Mouse (Mus musculus) limb, embryonic 15.5 days (tissue): Measurements from ENCODE around the gene Bloc1s5. TPM values are rescaled to one million over a fixed set of nuclear protein-coding genes. Genes with fewer than 3 reads are reported as not detected.
A peak's percentile ranks its signal among the peaks of the same experiment; 100 is the strongest.
"Not testable (repeated sequence)": the region's sequence is repeated elsewhere in the genome, so short reads cannot be mapped to it uniquely, and the experiment has no call there.

Experiments
- ATAC-seq: fragments of 200-750 bp; cut with Nextera tagmentation; 2 replicates; pipeline ENCODE4 v1.8.0; 2017; ENCODE audit warnings: low read depth, moderate TSS enrichment; ENCODE audit not compliant: insufficient number of reproducible peaks, low FRiP score, low TSS enrichment
- H3K27ac ChIP-seq: fragments of 300-500 bp; sonication (generic); 2 replicates; pipeline ENCODE4 v1.5.1; 2015; ENCODE audit warnings: moderate library complexity, mild to moderate bottlenecking, inconsistent platforms
- H3K27me3 ChIP-seq: fragments of 300-500 bp; sonication (generic); 2 replicates; pipeline ENCODE4 v1.6.1; 2015; ENCODE audit warnings: inconsistent platforms
- H3K36me3 ChIP-seq: fragments of 300-500 bp; sonication (generic); 2 replicates; pipeline ENCODE4 v1.6.1; 2015; ENCODE audit warnings: inconsistent platforms
- H3K4me1 ChIP-seq: fragments of 300-500 bp; sonication (generic); 2 replicates; pipeline ENCODE4 v1.6.1; 2015; ENCODE audit warnings: inconsistent platforms
- H3K4me2 ChIP-seq: fragments of 300-500 bp; sonication (generic); 2 replicates; pipeline ENCODE4 v1.6.1; 2015; ENCODE audit warnings: mild to moderate bottlenecking, inconsistent platforms
- H3K4me3 ChIP-seq: fragments of 300-500 bp; sonication (generic); 2 replicates; pipeline ENCODE4 v1.5.1; 2015; ENCODE audit warnings: mild to moderate bottlenecking, inconsistent platforms
- H3K9ac ChIP-seq: fragments of 300-500 bp; sonication (generic); 2 replicates; pipeline ENCODE4 v1.6.1; 2015; ENCODE audit warnings: inconsistent platforms
- H3K9me3 ChIP-seq: fragments of 300-500 bp; sonication (generic); 2 replicates; pipeline ENCODE4 v1.6.1; 2016; ENCODE audit warnings: inconsistent platforms
- WGBS: fragments of 180-500 bp; shearing (Covaris S2); methylation state at CpG from one replicate; pipeline ENCODE4 v1.1.7; 2015; 5-methylcytosine and 5-hydroxymethylcytosine counted together
- polyA plus RNA-seq: library from polyadenylated mRNA; unstranded; fragments of >200 nt; fragmentation: Nextera tagmentation; extraction: Ambion mirVana; gene quantifications from 2 replicates; pipeline ENCODE4 v1.2.1, GENCODE M21; 2015

The Bloc1s5 gene
- 17.0 and 19.4 TPM in 2 replicates for polyA plus RNA-seq

DNA sequence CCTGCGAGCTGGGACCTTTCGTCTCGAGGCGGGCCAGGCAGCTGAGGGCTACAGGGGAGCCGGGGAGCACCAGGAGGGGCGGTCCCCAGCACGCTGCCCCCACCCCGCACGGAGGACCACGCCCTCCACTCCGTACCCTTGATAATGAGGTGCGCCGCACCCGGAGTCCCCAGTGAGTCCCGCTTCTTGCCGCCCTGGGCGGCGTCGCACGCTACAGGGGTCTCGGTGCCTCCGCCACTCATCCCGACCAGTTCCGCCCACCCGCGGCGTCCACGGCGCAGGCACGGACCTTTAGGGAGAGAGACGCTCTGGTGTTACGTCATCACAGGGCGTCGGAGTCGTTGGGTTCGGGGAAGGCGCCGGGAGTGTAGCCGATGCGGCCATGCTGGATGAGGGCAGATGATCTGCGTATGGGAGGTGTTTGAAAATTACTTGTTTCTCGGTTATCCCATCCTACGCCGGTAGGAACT is at the start of gene Bloc1s5:
Gene Bloc1s5 (minus strand): TSS at position 310 of the 470 bp plus-strand sequence.
- WGBS: under 1% methylated on average over 42 of the region's 44 CpGs

GRCm38 (mm10) chr13:38672336-38672735 is 37.4 kb upstream of the Bloc1s5 start:
- H3K27ac ChIP-seq: no peak overlapping the region
- H3K4me2 ChIP-seq: no peak overlapping the region
- no peak overlapping the region for H3K9ac ChIP-seq
- H3K4me3 ChIP-seq: no peak overlapping the region
- no peaks in the 10 kb centered on the region for H3K27me3 ChIP-seq
- H3K4me1 ChIP-seq: no peaks in the 10 kb centered on the region
- no peaks in the 10 kb centered on the region for H3K36me3 ChIP-seq
- 79% methylated on average over 9 of the region's 9 CpGs for WGBS
- H3K9me3 ChIP-seq: no peaks in the 10 kb centered on the region
- no peak for ATAC-seq

More for the DNA sequence above, at the start of gene Bloc1s5:
- Histone ChIP-seq H3K9ac (peak within 1 kb of the TSS; percentile 66), H3K27ac (peak within 1 kb of the TSS; percentile 85), H3K4me1 (peaks cover 8% of the 10 kb centered on the region; the same call in 1 of the 2 replicates), H3K4me3 (peak within 1 kb of the TSS; percentile 88), H3K9me3 (no peaks in the 10 kb centered on the region), H3K4me2 (peak within 1 kb of the TSS; percentile 69), H3K36me3 (peaks cover 7% of the 10 kb centered on the region; the same call in 1 of the 2 replicates), H3K27me3 (no peaks in the 10 kb centered on the region)
- ATAC-seq: peak; percentile 94

DNA sequence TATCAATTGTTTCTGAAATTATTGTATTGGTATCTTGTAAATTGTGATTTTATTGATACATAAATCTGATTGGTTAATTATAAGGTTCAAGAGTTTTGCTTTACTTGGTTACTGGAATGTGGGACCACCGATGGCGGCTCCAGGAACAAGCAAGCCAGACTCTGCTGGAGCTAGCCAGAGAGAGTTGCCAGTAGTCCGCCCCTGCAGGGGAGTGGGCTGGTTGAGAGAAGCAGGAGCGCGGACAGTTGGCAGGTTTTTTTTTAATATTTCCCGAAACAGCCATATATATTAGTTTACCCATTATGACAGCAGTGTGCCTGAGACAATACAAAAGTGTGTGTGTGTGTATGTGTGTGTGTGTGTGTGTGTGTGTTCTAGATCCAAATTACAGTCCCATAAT is 36.5 kb upstream of the Bloc1s5 start:
- not testable (repeated sequence) for H3K9ac ChIP-seq, H3K27ac ChIP-seq, H3K4me3 ChIP-seq, ATAC-seq, H3K4me2 ChIP-seq, H3K36me3 ChIP-seq, H3K4me1 ChIP-seq, H3K9me3 ChIP-seq, H3K27me3 ChIP-seq
- 68% methylated on average over 6 of the region's 6 CpGs for WGBS

- Histone ChIP-seq H3K9me3 (no peaks in the 10 kb centered on the region), H3K27me3 (no peaks in the 10 kb centered on the region), H3K4me3 (no peak overlapping the region), H3K4me1 (no peaks in the 10 kb centered on the region), H3K36me3 (no peaks in the 10 kb centered on the region), H3K27ac (no peak overlapping the region), H3K4me2 (no peak overlapping the region), H3K9ac (no peak overlapping the region)
- ATAC-seq: no peak
These were observed 35.1 kb upstream of the Bloc1s5 start for GRCm38 (mm10) chr13:38670051-38670450.

DNA sequence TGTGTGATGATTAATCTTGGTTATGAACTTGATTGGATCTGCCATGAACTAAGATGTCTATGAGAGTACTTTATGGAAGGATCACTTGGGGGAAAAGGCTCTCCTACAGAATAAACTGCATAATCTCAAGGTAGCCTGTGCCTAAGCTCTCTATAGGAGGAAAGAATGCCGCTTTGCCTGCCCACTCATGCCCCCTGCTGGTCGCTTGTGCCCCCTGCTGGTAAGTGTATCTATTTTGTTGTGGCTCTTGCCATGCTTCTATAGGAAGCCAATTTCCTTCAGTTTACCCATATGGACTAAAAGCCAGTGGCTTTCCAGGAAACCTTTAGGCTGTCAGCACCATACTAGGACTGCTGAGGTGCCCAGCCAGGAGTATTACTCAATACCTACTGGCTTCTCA is 33.6 kb upstream of the Bloc1s5 start:
- no peak overlapping the region for H3K4me3 ChIP-seq
- H3K36me3 ChIP-seq: no peaks in the 10 kb centered on the region
- no peak overlapping the region for H3K4me2 ChIP-seq
- H3K9me3 ChIP-seq: no peaks in the 10 kb centered on the region
- 37% methylated on average over 2 of the region's 2 CpGs for WGBS
- H3K4me1 ChIP-seq: no peaks in the 10 kb centered on the region
- ATAC-seq: no peak
- H3K27ac ChIP-seq: no peak overlapping the region
- no peak overlapping the region for H3K9ac ChIP-seq
- H3K27me3 ChIP-seq: no peaks in the 10 kb centered on the region

- H3K9me3 ChIP-seq: no peaks in the 10 kb centered on the region
- H3K9ac ChIP-seq: no peak overlapping the region
- no peaks in the 10 kb centered on the region for H3K27me3 ChIP-seq
- ATAC-seq: no peak
- 55% methylated on average over 1 of the region's 1 CpGs for WGBS
- no peak overlapping the region for H3K27ac ChIP-seq
- H3K4me2 ChIP-seq: no peak overlapping the region
- no peaks in the 10 kb centered on the region for H3K4me1 ChIP-seq
- H3K36me3 ChIP-seq: no peaks in the 10 kb centered on the region
- no peak overlapping the region for H3K4me3 ChIP-seq
These were observed 29.8 kb upstream of the Bloc1s5 start for GRCm38 (mm10) chr13:38664753-38665152.

- Histone ChIP-seq H3K4me2 (no peak overlapping the region), H3K27ac (no peak overlapping the region), H3K27me3 (no peaks in the 10 kb centered on the region), H3K36me3 (peaks cover 16% of the 10 kb centered on the region), H3K9me3 (no peaks in the 10 kb centered on the region), H3K4me1 (peaks cover 5% of the 10 kb centered on the region), H3K4me3 (no peak overlapping the region), H3K9ac (no peak overlapping the region)
- ATAC-seq: no peak
- WGBS: 84% methylated on average over 12 of the region's 12 CpGs
These were observed 24.7 kb upstream of the Bloc1s5 start for GRCm38 (mm10) chr13:38659524-38660136.

DNA sequence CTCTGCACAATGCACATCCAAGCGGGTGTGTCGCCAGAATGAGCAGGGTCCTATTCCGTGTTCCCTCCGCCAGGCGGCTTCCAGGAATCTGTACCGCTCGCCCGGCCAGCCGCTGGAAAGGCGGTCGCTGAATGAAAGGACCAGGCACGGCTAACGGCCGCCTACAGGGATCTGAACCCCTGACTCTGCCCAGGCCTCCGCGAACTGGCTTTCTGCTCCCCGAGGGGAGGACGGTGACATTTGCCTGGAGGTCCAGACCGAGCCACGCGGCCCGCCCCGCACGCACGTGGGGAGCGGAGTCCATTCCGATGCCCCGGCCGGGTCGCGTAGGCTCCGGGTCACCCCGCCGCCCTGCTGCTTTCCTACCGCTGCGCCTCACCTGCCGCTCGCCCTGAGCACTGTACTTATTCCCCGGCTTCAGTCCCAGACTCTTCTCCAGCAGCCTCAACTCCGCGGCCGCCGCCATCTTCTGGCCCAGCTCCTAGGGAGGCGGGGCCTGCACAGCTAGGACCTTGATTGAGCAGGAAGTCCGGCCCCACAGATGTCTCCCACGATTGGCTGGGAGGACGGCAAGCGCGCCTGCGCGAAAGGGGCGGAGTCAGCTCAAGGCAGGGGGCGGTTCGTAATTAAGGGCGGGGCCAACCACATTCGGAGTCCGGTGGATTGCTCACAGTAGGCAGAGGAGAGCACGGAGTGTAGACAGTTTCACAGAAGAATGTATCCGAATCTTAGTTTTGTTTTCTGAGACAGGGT is 23.8 kb upstream of the Bloc1s5 start, which contains the start of gene Eef1e1:
Gene Eef1e1 (minus strand): TSS at position 531 of the 753 bp plus-strand sequence.
- peaks cover 5% of the 10 kb centered on the region for H3K4me1 ChIP-seq
- peak within 1 kb of the TSS; percentile 56 for H3K4me2 ChIP-seq

DNA sequence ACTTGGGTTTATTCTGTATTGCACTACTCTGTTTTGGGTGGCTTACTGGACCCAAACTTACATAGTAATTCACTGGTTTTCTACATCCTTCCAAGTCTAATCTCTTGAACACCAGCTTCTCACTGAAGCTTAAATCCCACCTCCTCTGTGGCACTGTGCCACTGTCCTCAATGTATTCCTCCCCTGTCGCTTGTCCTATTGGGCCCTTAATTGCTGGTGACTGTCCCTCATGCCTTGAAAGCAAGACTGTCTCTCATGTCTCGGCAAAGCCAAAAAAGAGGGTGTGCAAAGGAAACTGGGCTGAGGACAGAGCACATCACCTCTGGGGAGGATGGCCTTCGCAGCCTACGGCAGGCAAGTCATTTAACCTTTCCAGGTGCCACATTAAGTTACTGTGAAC is 23.0 kb upstream of the Bloc1s5 start:
- Histone ChIP-seq H3K4me3 (peak overlapping the region; percentile 93), H3K9me3 (no peaks in the 10 kb centered on the region), H3K4me1 (peaks cover 5% of the 10 kb centered on the region), H3K9ac (0 out of 2 replicates have a peak overlapping the region, but pooled peaks have one; percentile 79), H3K27me3 (no peaks in the 10 kb centered on the region), H3K27ac (0 out of 2 replicates have a peak overlapping the region, but pooled peaks have one; percentile 88), H3K4me2 (peak overlapping the region; percentile 56), H3K36me3 (peaks cover 33% of the 10 kb centered on the region)
- no peak for ATAC-seq
- 21% methylated on average over 4 of the region's 4 CpGs for WGBS

More for the DNA sequence above, 23.8 kb upstream of the Bloc1s5 start, which contains the start of gene Eef1e1:
- ATAC-seq: peak; percentile 96
- peaks cover 26% of the 10 kb centered on the region for H3K36me3 ChIP-seq
- no peaks in the 10 kb centered on the region for H3K27me3 ChIP-seq
- no peaks in the 10 kb centered on the region for H3K9me3 ChIP-seq
- H3K9ac ChIP-seq: peak within 1 kb of the TSS; percentile 79
- WGBS: under 1% methylated on average over 59 of the region's 59 CpGs
- H3K4me3 ChIP-seq: peak within 1 kb of the TSS; percentile 93
- peak within 1 kb of the TSS; percentile 88 for H3K27ac ChIP-seq

- Histone ChIP-seq H3K4me3 (no peak overlapping the region), H3K9ac (no peak overlapping the region), H3K4me1 (no peaks in the 10 kb centered on the region), H3K27ac (no peak overlapping the region), H3K36me3 (peaks cover 79% of the 10 kb centered on the region), H3K4me2 (no peak overlapping the region), H3K27me3 (no peaks in the 10 kb centered on the region), H3K9me3 (no peaks in the 10 kb centered on the region)
- ATAC-seq: no peak
- WGBS: 93% methylated on average over 4 of the region's 4 CpGs
These were observed 15.4 kb upstream of the Bloc1s5 start for GRCm38 (mm10) chr13:38650292-38650691.

GRCm38 (mm10) chr13:38649069-38649468 is 14.2 kb upstream of the Bloc1s5 start:
- WGBS: 89% methylated on average over 4 of the region's 4 CpGs
- no peaks in the 10 kb centered on the region for H3K9me3 ChIP-seq
- H3K36me3 ChIP-seq: peaks cover 79% of the 10 kb centered on the region
- H3K4me3 ChIP-seq: no peak overlapping the region
- no peaks in the 10 kb centered on the region for H3K4me1 ChIP-seq
- no peak overlapping the region for H3K4me2 ChIP-seq
- no peak overlapping the region for H3K9ac ChIP-seq
- no peaks in the 10 kb centered on the region for H3K27me3 ChIP-seq
- no peak for ATAC-seq
- H3K27ac ChIP-seq: no peak overlapping the region

- peaks cover 26% of the 10 kb centered on the region for H3K36me3 ChIP-seq
- H3K4me2 ChIP-seq: no peak overlapping the region
- no peak overlapping the region for H3K9ac ChIP-seq
- WGBS: 50% methylated on average over 5 of the region's 5 CpGs
- no peak overlapping the region for H3K4me3 ChIP-seq
- no peak for ATAC-seq
- H3K27ac ChIP-seq: no peak overlapping the region
- H3K9me3 ChIP-seq: no peaks in the 10 kb centered on the region
- no peaks in the 10 kb centered on the region for H3K27me3 ChIP-seq
- no peaks in the 10 kb centered on the region for H3K4me1 ChIP-seq
These were observed 6.5 kb upstream of the Bloc1s5 start for GRCm38 (mm10) chr13:38641414-38641813.
